In genomic region chr4:89630374-89631079, GRCm38 (mm10) we compare ENCODE assay signal across 21 mouse cellular contexts. TPM values are rescaled to one million over a fixed set of nuclear protein-coding genes. Genes with fewer than 3 reads are reported as not detected.
"Had no signal": no experiment of that assay in that cellular context is flagged by ENCODE, and none has a peak within 500 bp of the region (broad histone marks: within the 10 kb centered on the region; RNA-seq: fewer than 3 reads in every experiment).

No protein-coding gene starts in this region.

- ATAC-seq: midbrain, embryonic 15.5 days had no signal

- H3K9me3 ChIP-seq: liver, embryonic 13.5 days; midbrain, embryonic 12.5 days; midbrain, embryonic 15.5 days; stomach, embryonic 15.5 days had no signal

- H3K27me3 ChIP-seq: liver, embryonic 13.5 days; midbrain, embryonic 15.5 days; neural tube, embryonic 13.5 days; stomach, embryonic 15.5 days had no signal

- H3K9ac ChIP-seq: liver, embryonic 13.5 days; midbrain, embryonic 12.5 days; midbrain, embryonic 15.5 days; neural tube, embryonic 13.5 days; stomach, embryonic 15.5 days had no signal

- H3K4me3 ChIP-seq: liver, embryonic 13.5 days; midbrain, embryonic 12.5 days; midbrain, embryonic 15.5 days; myocyte; neural tube, embryonic 13.5 days; stomach, embryonic 15.5 days had no signal

- H3K36me3 ChIP-seq: liver, embryonic 13.5 days; midbrain, embryonic 12.5 days; midbrain, embryonic 15.5 days; neural tube, embryonic 13.5 days; stomach, embryonic 15.5 days had no signal

- H3K4me2 ChIP-seq: liver, embryonic 13.5 days; midbrain, embryonic 12.5 days; midbrain, embryonic 15.5 days; neural tube, embryonic 13.5 days; stomach, embryonic 15.5 days had no signal

- H3K4me1 ChIP-seq: liver, embryonic 13.5 days; midbrain, embryonic 15.5 days; neural tube, embryonic 13.5 days; stomach, embryonic 15.5 days had no signal

- DNase-seq: kidney, postnatal 10 days; kidney, postnatal 36 days; liver, embryonic 13.5 days; lung, adult 2 months; lung, postnatal 14 days; lung, postnatal 4 days; retina, postnatal 1 day; right cerebral cortex, postnatal 25 days; spleen, adult 18-20 months; thymus, postnatal 25 days had no signal

- H3K27ac ChIP-seq: liver, embryonic 13.5 days; midbrain, embryonic 12.5 days; midbrain, embryonic 15.5 days; neural tube, embryonic 13.5 days; stomach, embryonic 15.5 days had no signal

RNA-seq across cellular contexts. Expression of gene Dmrta1, which starts 48.7 kb away (rescaled TPM):
- total RNA-seq: megakaryocyte progenitor cell, adult 5-6 weeks; megakaryocyte-erythroid progenitor cell, adult 5-6 weeks; monocyte, adult 5-6 weeks; neutrophil, adult 5-6 weeks had no signal
- polyA plus RNA-seq: liver, embryonic 13.5 days; liver, embryonic 16.5 days; lung, adult 2 months; lung, embryonic 16.5 days; myocyte had no signal
